Mouse (Mus musculus): ENCODE results near the gene Htr3a. TPM values are rescaled to one million over a fixed set of nuclear protein-coding genes. Genes with fewer than 3 reads are reported as not detected.

Htr3a gene
- total and polyA plus RNA-seq, 2 experiments, result not detected

GRCm38 (mm10) chr9:48904421-48904820, 6.5 kb downstream of the Htr3a start:
- no peak for TF ChIP-seq CTCF (IDR thresholded peaks at IDR 0.05; ENCODE audit: low read depth, low read length)
- TF ChIP-seq POLR2A (IDR thresholded peaks at IDR 0.05; ENCODE audit: extremely low read depth, insufficient read depth, low read length), result no peak
- 80% methylated on average over 5 of the region's 5 CpGs for whole genome bisulfite sequencing
- Histone ChIP-seq H3K79me2 (ENCODE audit: control insufficient read depth, insufficient read depth, low read length) (no peaks in the 10 kb centered on the region), H3K9ac (ENCODE audit: low read depth, low read length) (no peak overlapping the region), H3K27me3 (ENCODE audit: control insufficient read depth, insufficient read depth, low read length) (no peaks in the 10 kb centered on the region), H3K4me3 (ENCODE audit: insufficient read depth, low read depth, low read length) (no peak overlapping the region), H3K36me3 (ENCODE audit: control insufficient read depth, insufficient read depth, low read length) (no peaks in the 10 kb centered on the region), H3K27ac (replicated peaks; ENCODE audit: insufficient read depth, low read depth, low read length) (no peak overlapping the region), H3K4me1 (ENCODE audit: control insufficient read depth, insufficient read depth, low read length) (no peaks in the 10 kb centered on the region)
- no peak for DNase-seq (ENCODE audit: extremely low read depth, low read depth, low spot score)

- Histone ChIP-seq H3K27me3 (ENCODE audit: control insufficient read depth, insufficient read depth, low read length) (no peaks in the 10 kb centered on the region), H3K4me3 (ENCODE audit: insufficient read depth, low read depth, low read length) (no peak overlapping the region), H3K36me3 (ENCODE audit: control insufficient read depth, insufficient read depth, low read length) (no peaks in the 10 kb centered on the region), H3K79me2 (ENCODE audit: control insufficient read depth, insufficient read depth, low read length) (no peaks in the 10 kb centered on the region), H3K27ac (replicated peaks; ENCODE audit: insufficient read depth, low read depth, low read length) (no peak overlapping the region), H3K9ac (ENCODE audit: low read depth, low read length) (no peak overlapping the region), H3K4me1 (ENCODE audit: control insufficient read depth, insufficient read depth, low read length) (no peaks in the 10 kb centered on the region)
- WGBS, result 84% methylated on average over 2 of the region's 2 CpGs
- no peak for DNase-seq (ENCODE audit: extremely low read depth, low read depth, low spot score)
- TF ChIP-seq POLR2A (IDR thresholded peaks at IDR 0.05; ENCODE audit: extremely low read depth, insufficient read depth, low read length), result no peak
- no peak for TF ChIP-seq CTCF (IDR thresholded peaks at IDR 0.05; ENCODE audit: low read depth, low read length)
These were observed 7.1 kb downstream of the Htr3a start for GRCm38 (mm10) chr9:48903766-48904165.

GRCm38 (mm10) chr9:48898551-48898950, 12.3 kb downstream of the Htr3a start:
- no peaks in the 10 kb centered on the region for H3K79me2 ChIP-seq (ENCODE audit: control insufficient read depth, insufficient read depth, low read length)
- H3K27ac ChIP-seq (replicated peaks; ENCODE audit: insufficient read depth, low read depth, low read length), result no peak overlapping the region
- no peaks in the 10 kb centered on the region for H3K36me3 ChIP-seq (ENCODE audit: control insufficient read depth, insufficient read depth, low read length)
- H3K9ac ChIP-seq (ENCODE audit: low read depth, low read length), result no peak overlapping the region
- no peaks in the 10 kb centered on the region for H3K4me1 ChIP-seq (ENCODE audit: control insufficient read depth, insufficient read depth, low read length)
- WGBS, result 15% methylated on average over 8 of the region's 8 CpGs
- H3K4me3 ChIP-seq (ENCODE audit: insufficient read depth, low read depth, low read length), result no peak overlapping the region
- peaks cover 3% of the 10 kb centered on the region; the same call in 1 of the 2 replicates for H3K27me3 ChIP-seq (ENCODE audit: control insufficient read depth, insufficient read depth, low read length)
- DNase-seq (ENCODE audit: extremely low read depth, low read depth, low spot score), result no peak
- TF ChIP-seq CTCF (IDR thresholded peaks at IDR 0.05; ENCODE audit: low read depth, low read length), result no peak
- TF ChIP-seq POLR2A (IDR thresholded peaks at IDR 0.05; ENCODE audit: extremely low read depth, insufficient read depth, low read length), result no peak

GRCm38 (mm10) chr9:48895819-48896536, 14.9 kb downstream of the Htr3a start:
- no peak overlapping the region for H3K9ac ChIP-seq (ENCODE audit: low read depth, low read length)
- no peak for TF ChIP-seq CTCF (IDR thresholded peaks at IDR 0.05; ENCODE audit: low read depth, low read length)
- no peak for TF ChIP-seq POLR2A (IDR thresholded peaks at IDR 0.05; ENCODE audit: extremely low read depth, insufficient read depth, low read length)
- no peak overlapping the region for H3K4me3 ChIP-seq (ENCODE audit: insufficient read depth, low read depth, low read length)
- no peaks in the 10 kb centered on the region for H3K36me3 ChIP-seq (ENCODE audit: control insufficient read depth, insufficient read depth, low read length)
- WGBS, result 32% methylated on average over 18 of the region's 18 CpGs
- H3K4me1 ChIP-seq (ENCODE audit: control insufficient read depth, insufficient read depth, low read length), result no peaks in the 10 kb centered on the region
- no peak overlapping the region for H3K27ac ChIP-seq (replicated peaks; ENCODE audit: insufficient read depth, low read depth, low read length)
- H3K79me2 ChIP-seq (ENCODE audit: control insufficient read depth, insufficient read depth, low read length), result no peaks in the 10 kb centered on the region
- DNase-seq (ENCODE audit: extremely low read depth, low read depth, low spot score), result no peak
- H3K27me3 ChIP-seq (ENCODE audit: control insufficient read depth, insufficient read depth, low read length), result peaks cover 3% of the 10 kb centered on the region; the same call in 1 of the 2 replicates

- Histone ChIP-seq H3K27ac (replicated peaks; ENCODE audit: insufficient read depth, low read depth, low read length) (no peak overlapping the region), H3K4me1 (ENCODE audit: control insufficient read depth, insufficient read depth, low read length) (no peaks in the 10 kb centered on the region), H3K9ac (ENCODE audit: low read depth, low read length) (no peak overlapping the region), H3K27me3 (ENCODE audit: control insufficient read depth, insufficient read depth, low read length) (peaks cover 3% of the 10 kb centered on the region; the same call in 1 of the 2 replicates), H3K36me3 (ENCODE audit: control insufficient read depth, insufficient read depth, low read length) (no peaks in the 10 kb centered on the region), H3K4me3 (ENCODE audit: insufficient read depth, low read depth, low read length) (no peak overlapping the region), H3K79me2 (ENCODE audit: control insufficient read depth, insufficient read depth, low read length) (no peaks in the 10 kb centered on the region)
- 68% methylated on average over 6 of the region's 6 CpGs for WGBS
- no peak for DNase-seq (ENCODE audit: extremely low read depth, low read depth, low spot score)
- TF ChIP-seq POLR2A (IDR thresholded peaks at IDR 0.05; ENCODE audit: extremely low read depth, insufficient read depth, low read length) (no peak), CTCF (IDR thresholded peaks at IDR 0.05; ENCODE audit: low read depth, low read length) (no peak)
These were observed 16.1 kb downstream of the Htr3a start for GRCm38 (mm10) chr9:48894755-48895154.

- Histone ChIP-seq H3K4me3 (ENCODE audit: insufficient read depth, low read depth, low read length) (no peak overlapping the region), H3K36me3 (ENCODE audit: control insufficient read depth, insufficient read depth, low read length) (no peaks in the 10 kb centered on the region), H3K79me2 (ENCODE audit: control insufficient read depth, insufficient read depth, low read length) (no peaks in the 10 kb centered on the region), H3K4me1 (ENCODE audit: control insufficient read depth, insufficient read depth, low read length) (no peaks in the 10 kb centered on the region), H3K27ac (replicated peaks; ENCODE audit: insufficient read depth, low read depth, low read length) (no peak overlapping the region), H3K27me3 (ENCODE audit: control insufficient read depth, insufficient read depth, low read length) (peaks cover 3% of the 10 kb centered on the region; the same call in 1 of the 2 replicates), H3K9ac (ENCODE audit: low read depth, low read length) (no peak overlapping the region)
- WGBS, result 29% methylated on average over 3 of the region's 3 CpGs
- TF ChIP-seq POLR2A (IDR thresholded peaks at IDR 0.05; ENCODE audit: extremely low read depth, insufficient read depth, low read length), result no peak
- peak; percentile 60 for TF ChIP-seq CTCF (IDR thresholded peaks at IDR 0.05; ENCODE audit: low read depth, low read length)
- peak; percentile 46 for DNase-seq (ENCODE audit: extremely low read depth, low read depth, low spot score)
These were observed 16.9 kb downstream of the Htr3a start for GRCm38 (mm10) chr9:48893986-48894385.
